Mouse (Mus musculus) hindbrain, embryonic 13.5 days (tissue): ENCODE measurements around the gene Gm10840. TPM values are rescaled to one million over a fixed set of nuclear protein-coding genes. Genes with fewer than 3 reads are reported as not detected.
A peak's percentile ranks its signal among the peaks of the same experiment; 100 is the strongest.
"Not testable (repeated sequence)": the region's sequence is repeated elsewhere in the genome, so short reads cannot be mapped to it uniquely, and the experiment has no call there.

Source experiments
- ATAC-seq: fragments of 200-750 bp; cut with Nextera tagmentation; 2 replicates; pipeline ENCODE4 v1.8.0; 2017; ENCODE audit warnings: moderate TSS enrichment; ENCODE audit not compliant: low FRiP score
- H3K27ac ChIP-seq: fragments of 300-500 bp; sonication (generic); 2 replicates; pipeline ENCODE4 v1.5.1; 2015; ENCODE audit warnings: inconsistent platforms, mild to moderate bottlenecking, moderate library complexity
- H3K27me3 ChIP-seq: fragments of 300-500 bp; sonication (generic); 2 replicates; pipeline ENCODE4 v1.6.1; 2015; ENCODE audit warnings: mild to moderate bottlenecking, inconsistent platforms
- H3K36me3 ChIP-seq: fragments of 300-500 bp; sonication (generic); 2 replicates; pipeline ENCODE4 v1.6.1; 2015; ENCODE audit warnings: mild to moderate bottlenecking, inconsistent platforms
- H3K4me1 ChIP-seq: fragments of 300-500 bp; sonication (generic); replicated peaks from 2 replicates; pipeline ENCODE4 v1.6.1; 2015; ENCODE audit warnings: inconsistent platforms
- H3K4me2 ChIP-seq: fragments of 300-500 bp; sonication (generic); 2 replicates; pipeline ENCODE4 v1.6.1; 2015; ENCODE audit warnings: inconsistent platforms, mild to moderate bottlenecking, moderate library complexity
- H3K4me3 ChIP-seq: fragments of 300-500 bp; sonication (generic); 2 replicates; pipeline ENCODE4 v1.5.1; 2015; ENCODE audit warnings: mild to moderate bottlenecking, inconsistent platforms
- H3K9ac ChIP-seq: fragments of 300-500 bp; sonication (generic); 2 replicates; pipeline ENCODE4 v1.6.1; 2015; ENCODE audit warnings: mild to moderate bottlenecking, inconsistent platforms
- H3K9me3 ChIP-seq: fragments of 300-500 bp; sonication (generic); 2 replicates; pipeline ENCODE4 v1.6.1; 2016; ENCODE audit warnings: inconsistent platforms
- WGBS: fragments of 180-500 bp; shearing (Covaris S2); methylation state at CpG from one replicate; pipeline ENCODE4 v1.1.7; 2015; 5-methylcytosine and 5-hydroxymethylcytosine counted together
- polyA plus RNA-seq: library from polyadenylated mRNA; unstranded; fragments of >200 nt; fragmentation: Nextera tagmentation; extraction: Ambion mirVana; gene quantifications from 2 replicates; pipeline ENCODE4 v1.2.1, GENCODE M21; 2015

The Gm10840 gene
- polyA plus RNA-seq, 1 experiment from 2014 or later = not detected

DNA sequence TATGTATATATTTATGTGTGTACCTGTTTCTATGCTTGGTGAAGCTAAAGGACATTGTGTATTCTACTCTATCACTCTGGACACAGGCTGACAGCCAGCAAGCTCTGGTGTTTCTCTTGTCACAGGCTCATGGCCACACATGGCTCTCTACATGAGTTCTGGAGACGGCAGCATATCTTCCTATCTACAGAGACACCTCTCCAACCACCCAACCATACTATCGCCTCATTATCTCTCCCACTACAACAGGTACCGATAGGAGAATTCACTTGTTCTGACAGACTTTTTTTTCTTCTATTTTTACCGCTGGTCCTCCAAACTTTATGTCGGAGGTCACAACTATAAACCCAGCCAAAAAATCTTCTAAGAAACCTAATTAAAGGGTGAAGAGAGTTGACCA lies 31.6 kb downstream of the Gm10840 start:
- Histone ChIP-seq H3K4me3 (peak overlapping the region; percentile 76), H3K27me3 (no peaks in the 10 kb centered on the region), H3K9ac (0 out of 2 replicates have a peak overlapping the region, but pooled peaks have one; percentile 90), H3K4me2 (peak overlapping the region; percentile 81), H3K4me1 (peaks cover 9% of the 10 kb centered on the region), H3K27ac (no peak overlapping the region), H3K9me3 (no peaks in the 10 kb centered on the region), H3K36me3 (peaks cover 8% of the 10 kb centered on the region)
- WGBS = 93% methylated on average over 5 of the region's 5 CpGs
- no peak for ATAC-seq

- Histone ChIP-seq H3K36me3 (peaks cover 14% of the 10 kb centered on the region), H3K9me3 (no peaks in the 10 kb centered on the region), H3K27me3 (no peaks in the 10 kb centered on the region), H3K9ac (peak overlapping the region; percentile 90), H3K4me1 (peaks cover 9% of the 10 kb centered on the region), H3K27ac (peak overlapping the region; percentile 91), H3K4me3 (peak overlapping the region; percentile 76), H3K4me2 (peak overlapping the region; percentile 81)
- peak; percentile 30; the same call in 1 of the 2 replicates for ATAC-seq
- WGBS = 11% methylated on average over 19 of the region's 19 CpGs
Measured at GRCm38 (mm10) chr11:106192657-106193370, 32.2 kb downstream of the Gm10840 start.

GRCm38 (mm10) chr11:106193371-106194154 lies 32.9 kb downstream of the Gm10840 start:
- peak; percentile 97 for ATAC-seq
- WGBS = under 1% methylated on average over 44 of the region's 44 CpGs

GRCm38 (mm10) chr11:106194155-106194541 lies 33.5 kb downstream of the Gm10840 start:
- H3K9ac ChIP-seq = peak overlapping the region; percentile 90
- WGBS = 35% methylated on average over 3 of the region's 3 CpGs
- H3K9me3 ChIP-seq = no peaks in the 10 kb centered on the region
- ATAC-seq = no peak
- H3K4me3 ChIP-seq = peak overlapping the region; percentile 76
- peak overlapping the region; percentile 91 for H3K27ac ChIP-seq
- peak overlapping the region; percentile 81 for H3K4me2 ChIP-seq
- H3K36me3 ChIP-seq = peaks cover 27% of the 10 kb centered on the region
- H3K27me3 ChIP-seq = no peaks in the 10 kb centered on the region
- H3K4me1 ChIP-seq = peaks cover 9% of the 10 kb centered on the region

More at GRCm38 (mm10) chr11:106193371-106194154, 32.9 kb downstream of the Gm10840 start:
- Histone ChIP-seq H3K4me1 (peaks cover 9% of the 10 kb centered on the region), H3K27ac (peak overlapping the region; percentile 91), H3K4me3 (peak overlapping the region; percentile 76), H3K9ac (peak overlapping the region; percentile 90), H3K4me2 (peak overlapping the region; percentile 81), H3K36me3 (peaks cover 22% of the 10 kb centered on the region), H3K9me3 (no peaks in the 10 kb centered on the region), H3K27me3 (no peaks in the 10 kb centered on the region)

GRCm38 (mm10) chr11:106194891-106195290 lies 34.2 kb downstream of the Gm10840 start:
- no peak overlapping the region for H3K4me3 ChIP-seq
- no peak overlapping the region for H3K4me2 ChIP-seq
- H3K9ac ChIP-seq = no peak overlapping the region
- H3K27ac ChIP-seq = no peak overlapping the region
- WGBS = 89% methylated on average over 7 of the region's 7 CpGs
- H3K4me1 ChIP-seq = peaks cover 9% of the 10 kb centered on the region
- peaks cover 31% of the 10 kb centered on the region for H3K36me3 ChIP-seq
- no peak for ATAC-seq
- no peaks in the 10 kb centered on the region for H3K27me3 ChIP-seq
- H3K9me3 ChIP-seq = no peaks in the 10 kb centered on the region

- Histone ChIP-seq H3K4me2 (no peak overlapping the region), H3K4me3 (no peak overlapping the region)
- no peak for ATAC-seq
Measured at GRCm38 (mm10) chr11:106195341-106195740, 34.7 kb downstream of the Gm10840 start.

GRCm38 (mm10) chr11:106198277-106198676 lies 37.6 kb downstream of the Gm10840 start:
- H3K9me3 ChIP-seq = no peaks in the 10 kb centered on the region
- H3K4me1 ChIP-seq = no peaks in the 10 kb centered on the region; the same call in 1 of the 2 replicates
- no peaks in the 10 kb centered on the region for H3K27me3 ChIP-seq
- ATAC-seq = no peak
- H3K4me2 ChIP-seq = no peak overlapping the region
- WGBS = 91% methylated on average over 4 of the region's 4 CpGs
- no peak overlapping the region for H3K4me3 ChIP-seq
- peaks cover 61% of the 10 kb centered on the region for H3K36me3 ChIP-seq
- no peak overlapping the region for H3K9ac ChIP-seq
- no peak overlapping the region for H3K27ac ChIP-seq

More at GRCm38 (mm10) chr11:106195341-106195740, 34.7 kb downstream of the Gm10840 start:
- Histone ChIP-seq H3K9ac (no peak overlapping the region), H3K27me3 (no peaks in the 10 kb centered on the region), H3K9me3 (no peaks in the 10 kb centered on the region), H3K36me3 (peaks cover 34% of the 10 kb centered on the region), H3K27ac (no peak overlapping the region), H3K4me1 (peaks cover 9% of the 10 kb centered on the region)

DNA sequence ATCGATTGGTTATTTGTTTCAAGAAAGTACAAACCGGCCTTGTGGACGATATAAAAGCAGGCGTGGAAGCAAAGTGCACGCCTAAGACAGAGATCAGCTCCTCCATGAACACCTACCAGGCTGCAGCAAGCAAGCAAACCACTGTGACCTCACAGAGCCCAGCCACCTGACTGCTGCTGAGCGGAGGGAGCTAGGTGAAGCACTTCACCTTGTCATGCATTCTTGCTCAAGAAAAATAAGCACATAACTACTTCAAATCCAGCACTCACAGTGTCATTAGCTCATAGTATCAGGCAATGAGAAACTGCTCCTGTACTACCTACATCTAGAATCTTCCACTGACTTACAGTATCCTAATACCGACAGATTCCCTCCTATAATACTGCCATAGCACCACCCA lies 39.3 kb downstream of the Gm10840 start:
- 97% methylated on average over 7 of the region's 7 CpGs for WGBS
- not testable (repeated sequence) for H3K9ac ChIP-seq, ATAC-seq, H3K4me2 ChIP-seq, H3K27ac ChIP-seq, H3K9me3 ChIP-seq, H3K4me3 ChIP-seq, H3K27me3 ChIP-seq, H3K4me1 ChIP-seq
- peaks cover 76% of the 10 kb centered on the region for H3K36me3 ChIP-seq

- no peak for ATAC-seq
Measured at GRCm38 (mm10) chr11:106200756-106201155, 40.1 kb downstream of the Gm10840 start.

DNA sequence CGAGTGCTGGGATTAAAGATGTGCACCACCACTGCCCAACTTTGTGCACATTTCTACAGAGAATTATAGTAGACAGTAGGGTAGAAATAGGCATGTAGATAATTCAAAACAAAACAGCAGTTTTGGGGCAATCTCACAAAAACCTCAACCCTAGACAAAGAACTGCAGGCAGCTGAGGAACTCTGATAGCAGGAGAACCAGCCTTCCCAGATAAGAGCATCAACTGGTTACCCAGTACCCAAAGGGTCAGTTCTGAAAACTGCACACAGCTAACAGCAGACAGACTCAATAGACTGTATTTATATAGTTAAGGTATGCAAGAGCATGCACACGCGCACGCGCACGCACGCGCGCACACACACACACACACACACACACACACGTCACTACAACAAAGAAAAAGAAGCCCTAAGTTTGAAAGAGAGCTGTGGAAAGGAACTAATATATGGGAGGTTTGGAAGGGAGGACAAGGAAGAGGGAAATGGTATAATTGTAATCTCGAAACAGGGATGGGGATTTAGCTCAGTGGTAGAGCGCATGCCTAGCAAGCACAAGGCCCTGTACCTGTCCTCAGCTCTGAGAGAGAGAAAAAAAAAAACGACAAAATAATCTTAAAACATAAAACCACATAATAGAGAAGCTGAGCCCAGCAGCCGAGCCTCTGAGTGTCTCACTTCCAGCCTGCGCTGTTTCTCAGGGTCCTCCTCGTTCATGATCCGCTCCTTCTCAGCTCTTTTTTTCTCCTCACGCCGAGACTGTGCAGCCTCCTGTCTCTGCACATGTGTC lies 40.9 kb downstream of the Gm10840 start:
- Histone ChIP-seq H3K9ac (no peak overlapping the region), H3K4me1 (no peaks in the 10 kb centered on the region), H3K36me3 (peaks cover 86% of the 10 kb centered on the region), H3K27me3 (no peaks in the 10 kb centered on the region), H3K4me2 (no peak overlapping the region), H3K27ac (no peak overlapping the region), H3K9me3 (no peaks in the 10 kb centered on the region), H3K4me3 (no peak overlapping the region)
- 94% methylated on average over 19 of the region's 19 CpGs for WGBS
- no peak for ATAC-seq

More at GRCm38 (mm10) chr11:106200756-106201155, 40.1 kb downstream of the Gm10840 start:
- Histone ChIP-seq H3K27ac (no peak overlapping the region), H3K9ac (no peak overlapping the region), H3K36me3 (peaks cover 83% of the 10 kb centered on the region), H3K4me3 (no peak overlapping the region), H3K9me3 (no peaks in the 10 kb centered on the region), H3K4me1 (no peaks in the 10 kb centered on the region), H3K4me2 (no peak overlapping the region), H3K27me3 (no peaks in the 10 kb centered on the region)
- 90% methylated on average over 6 of the region's 6 CpGs for WGBS

- Histone ChIP-seq H3K4me3 (no peak within 1 kb of the TSS), H3K36me3 (peaks cover 88% of the 10 kb centered on the region), H3K4me2 (no peak within 1 kb of the TSS), H3K27me3 (no peaks in the 10 kb centered on the region), H3K4me1 (no peaks in the 10 kb centered on the region), H3K9ac (no peak within 1 kb of the TSS), H3K9me3 (no peaks in the 10 kb centered on the region), H3K27ac (no peak within 1 kb of the TSS)
- no peak for ATAC-seq
- WGBS = 82% methylated on average over 5 of the region's 5 CpGs
Measured at GRCm38 (mm10) chr11:106202123-106202465, 41.4 kb downstream of the Gm10840 start, which contains the start of gene Strada. Gene Strada (minus strand): TSS chr11:106202168.
